Mouse (Mus musculus) thymus, adult 2 months (tissue): Measurements from ENCODE around the gene Nobox.

Experiments
- CTCF ChIP-seq: fragments of 200-500 bp; IDR thresholded peaks from 2 replicates; pipeline ENCODE4 v1.5.1; 2012; ENCODE audit warnings: mild to moderate bottlenecking, control low read depth, low read length, moderate library complexity, borderline replicate concordance; ENCODE audit not compliant: control insufficient read depth, poor library complexity, insufficient read depth; ENCODE audit errors: extremely low read depth
- POLR2A ChIP-seq: fragments of 200-500 bp; IDR thresholded peaks from 2 replicates; pipeline ENCODE4 v1.6.1; 2012; ENCODE audit warnings: mild to moderate bottlenecking, low read length, control low read depth, moderate library complexity; ENCODE audit not compliant: control insufficient read depth, poor library complexity, insufficient read depth; ENCODE audit errors: extremely low read depth

DNA sequence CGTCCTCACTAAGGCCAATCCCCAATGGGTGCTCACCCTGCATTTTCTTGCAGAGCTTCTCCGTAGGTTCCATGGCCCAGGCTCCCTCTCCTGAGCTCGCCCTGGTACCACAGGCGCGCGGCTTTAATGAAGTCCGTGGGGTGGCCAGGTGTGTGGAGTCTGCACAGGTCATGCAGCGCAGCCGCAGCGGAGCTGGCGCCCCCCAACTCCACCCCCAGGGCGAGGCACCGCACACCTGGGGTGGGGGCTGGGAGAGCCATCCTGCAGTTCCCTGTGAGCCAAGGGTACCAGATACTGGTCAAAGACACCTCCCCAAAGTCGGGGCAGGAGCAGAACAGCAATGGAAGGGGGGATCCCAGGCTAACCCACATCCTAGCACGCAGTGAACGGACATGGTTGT, at the start of gene Nobox:
- TF ChIP-seq CTCF, result no peak
- no peak for TF ChIP-seq POLR2A
